Mouse (Mus musculus) ES-Bruce4 (cell line): Measurements from ENCODE around the gene Atcay.

ENCODE experiments used
- CTCF ChIP-seq: IDR thresholded peaks from one replicate; pipeline ENCODE4 v1.8.1; 2011; ENCODE audit warnings: low read depth, low read length
- POLR2A ChIP-seq: IDR thresholded peaks from one replicate; pipeline ENCODE4 v1.8.1; 2011; ENCODE audit warnings: low read length; ENCODE audit not compliant: insufficient read depth

- TF ChIP-seq CTCF (no peak), POLR2A (no peak)
Measured at GRCm38 (mm10) chr10:81247804-81248203, 17.2 kb upstream of the Atcay start.
